Mouse (Mus musculus) gastrocnemius, adult 18-20 months (tissue): Measurements from ENCODE around the gene Cdk2. TPM values are rescaled to one million over a fixed set of nuclear protein-coding genes. Genes with fewer than 3 reads are reported as not detected.

Experiments used
- DNase-seq: peaks from one replicate; pipeline ENCODE4 v3.0.0; 2021; ENCODE audit warnings: low spot score
- total RNA-seq, 2 experiments: library from RNA; stranded (reverse); gene quantifications; 2 replicates each; pipeline ENCODE4 v1.2.3; 2021

Gene Cdk2
- total RNA-seq, 2 experiments from 2014 or later: 2.3 to 2.7 TPM

DNA sequence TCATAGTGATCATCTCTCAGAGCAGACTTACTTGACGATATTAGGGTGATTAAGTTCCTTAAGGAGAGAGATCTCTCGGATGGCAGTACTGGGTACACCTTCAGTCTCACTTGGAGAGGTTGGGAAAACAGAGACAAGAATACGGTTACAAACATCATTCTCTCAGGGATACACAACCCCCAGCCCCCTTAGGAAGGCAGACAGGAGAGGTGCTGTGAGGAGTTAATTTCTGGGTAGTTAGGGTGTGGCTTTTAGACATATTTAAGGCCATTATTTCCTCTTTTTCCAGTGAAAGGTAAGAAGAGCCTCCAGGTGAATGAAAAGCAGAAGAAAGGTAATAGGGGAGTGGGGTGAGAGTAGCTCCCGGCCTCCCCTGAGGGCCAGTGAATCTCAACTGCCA lies 936 bp downstream of the Cdk2 start, which contains the start of gene Pmel:
TSS of gene Pmel (plus strand) at position 301 of the 400 bp plus-strand sequence.
- no peak for DNase-seq

DNA sequence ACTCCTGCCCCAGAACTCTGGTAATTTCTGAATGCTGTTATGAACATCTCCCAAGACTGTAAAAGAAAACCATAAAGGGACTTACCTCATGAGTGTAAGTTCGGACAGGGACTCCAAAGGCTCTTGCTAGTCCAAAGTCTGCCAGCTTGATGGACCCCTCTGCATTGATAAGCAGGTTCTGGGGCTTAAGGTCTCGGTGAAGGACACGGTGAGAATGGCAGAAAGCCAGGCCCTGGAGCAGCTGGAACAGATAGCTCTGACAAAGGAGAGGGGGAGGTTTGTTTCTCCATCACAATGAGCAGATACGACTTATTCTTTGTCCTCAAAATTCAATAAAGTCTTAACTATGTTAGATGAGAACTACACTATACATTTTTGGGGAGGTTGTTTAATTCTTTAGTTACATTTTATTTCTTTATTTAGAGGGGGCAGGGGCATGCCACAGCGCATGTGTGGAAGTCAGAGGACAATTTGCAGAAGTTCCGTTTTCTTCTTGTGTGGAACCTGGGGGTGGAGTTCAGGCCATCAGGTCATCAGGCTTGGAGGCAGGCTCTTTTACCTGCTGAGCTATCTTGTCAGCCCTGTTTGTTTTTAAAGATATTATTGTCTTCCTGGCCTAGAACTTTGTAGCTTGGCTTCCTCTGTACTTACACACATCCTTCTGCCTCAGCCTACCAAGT lies 2.4 kb downstream of the Cdk2 start:
- no peak for DNase-seq

DNA sequence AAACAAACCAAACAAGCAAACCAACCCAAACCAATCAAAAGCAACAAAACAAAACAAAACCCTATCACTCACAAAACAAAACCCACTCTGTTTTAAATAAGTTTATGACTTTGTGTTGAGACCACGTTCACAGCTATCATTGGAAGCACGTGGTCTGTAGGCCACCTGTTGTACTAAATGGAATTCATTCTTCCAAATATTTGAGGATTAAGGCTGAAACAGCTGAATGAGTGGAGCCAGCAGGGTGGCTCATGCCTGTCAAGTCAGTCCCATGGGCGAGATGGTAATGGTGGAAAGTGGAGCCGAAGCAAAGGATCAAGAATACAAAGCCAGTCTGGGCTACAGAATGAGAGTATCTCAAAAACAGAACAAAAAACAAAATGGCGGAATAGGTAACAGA lies 4.1 kb downstream of the Cdk2 start:
- no peak for DNase-seq

DNA sequence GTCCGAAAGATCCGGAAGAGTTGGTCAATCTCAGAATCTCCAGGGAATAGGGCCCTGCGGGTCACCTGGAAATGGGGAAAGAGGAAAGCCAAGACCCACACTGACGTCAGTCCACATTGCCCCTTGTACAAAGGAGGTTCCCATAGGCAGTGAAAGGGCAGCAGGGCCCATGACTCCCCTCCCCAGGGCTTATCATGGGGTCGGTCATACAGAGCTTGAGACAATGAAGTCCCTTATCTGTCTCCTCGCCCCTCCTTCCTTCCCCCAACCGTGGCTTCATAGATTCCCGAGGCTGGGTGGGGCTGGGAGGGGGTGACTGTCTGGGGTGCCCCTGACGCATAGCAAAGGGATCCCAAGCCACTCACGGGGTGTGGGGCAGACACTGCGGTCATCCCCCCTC lies 5.2 kb downstream of the Cdk2 start:
- no peak for DNase-seq

DNA sequence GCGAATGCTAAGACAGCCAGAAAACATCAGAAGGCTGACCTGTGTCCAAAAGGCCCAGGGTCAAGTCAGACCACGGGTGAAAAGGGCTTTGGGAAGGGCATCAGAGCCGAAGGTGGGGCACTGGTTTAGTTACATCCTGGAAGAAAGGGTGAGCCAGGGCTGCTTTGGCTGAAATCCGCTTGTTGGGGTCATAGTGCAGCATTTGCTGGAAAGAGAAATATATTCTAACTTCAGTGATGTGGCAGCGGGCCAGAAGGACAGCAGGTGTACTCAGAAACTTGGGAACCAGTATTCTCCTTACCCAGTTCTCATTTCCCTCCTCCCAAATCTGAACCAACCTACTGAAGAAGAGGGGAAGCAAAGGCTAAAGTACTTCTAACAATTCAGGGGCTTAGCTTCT lies 5.8 kb downstream of the Cdk2 start:
- no peak for DNase-seq

DNA sequence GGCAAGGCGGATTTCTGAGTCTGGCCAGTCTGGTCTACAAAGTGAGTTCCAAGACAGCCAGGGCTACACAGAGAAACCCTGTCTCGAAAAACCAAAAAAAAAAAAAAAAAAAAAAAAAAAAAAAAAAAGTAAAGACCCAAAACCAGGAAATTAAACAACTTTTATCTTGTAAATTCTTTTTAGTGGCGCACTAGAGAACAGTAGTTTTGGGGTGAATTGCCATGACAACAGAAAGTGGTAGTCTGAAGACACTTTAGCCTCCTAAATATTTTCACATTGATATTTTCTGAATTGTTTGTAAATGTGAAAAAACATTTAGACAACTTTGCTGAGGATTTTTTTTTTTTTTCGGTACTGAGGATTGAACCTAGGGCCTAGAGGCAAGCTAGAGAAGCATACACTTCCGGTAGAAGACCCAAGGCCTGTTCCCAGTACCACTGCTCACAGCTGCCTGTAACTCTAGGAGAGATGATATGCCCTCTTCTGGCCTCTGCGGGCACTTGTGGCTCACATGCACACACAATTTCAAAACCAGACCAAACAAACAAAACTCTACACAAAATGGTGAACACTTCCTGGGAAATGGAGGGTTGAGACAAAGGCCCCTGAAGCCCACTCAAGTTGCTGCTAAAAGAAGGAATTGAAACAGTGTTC lies 7.6 kb downstream of the Cdk2 start:
- DNase-seq: no peak

DNA sequence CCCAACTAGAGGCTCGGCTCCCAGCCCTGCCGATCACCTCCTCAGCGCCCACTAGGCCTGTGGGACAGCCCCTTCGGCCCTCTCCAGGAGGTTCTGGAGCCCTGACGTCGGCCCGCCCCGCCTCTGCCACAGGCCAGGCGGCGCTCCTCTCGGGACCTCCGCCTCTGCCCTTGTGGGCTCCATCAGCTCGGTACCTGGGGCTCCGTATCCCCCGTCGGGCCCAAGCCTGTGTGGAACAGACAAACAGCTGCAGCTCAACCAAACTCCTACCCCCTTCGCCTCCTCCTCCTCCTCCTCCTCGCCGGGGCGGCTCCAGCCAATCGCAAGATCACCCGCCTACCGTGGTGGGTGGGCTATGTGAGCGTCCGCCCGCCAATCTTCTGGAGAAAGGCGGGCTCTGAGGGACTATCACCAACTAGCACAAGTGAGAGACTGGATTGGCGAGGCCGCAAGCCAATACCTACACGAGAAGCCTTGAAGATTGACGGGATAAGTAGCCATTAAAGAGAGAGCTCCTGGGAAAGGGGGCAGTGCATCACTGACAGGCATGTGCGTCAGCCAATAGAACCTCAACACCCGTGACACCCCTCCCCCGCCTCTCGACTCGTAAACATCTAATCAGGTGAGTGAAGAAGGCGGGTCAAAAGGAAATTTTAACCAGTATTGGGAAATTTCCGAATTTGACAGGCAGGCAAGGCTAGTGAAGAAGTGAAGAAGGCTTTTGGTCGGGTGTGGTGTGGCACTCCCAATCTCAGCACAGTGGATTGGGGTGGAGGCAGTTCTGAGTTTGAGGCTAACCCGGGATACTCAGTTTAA lies 8.6 kb downstream of the Cdk2 start, which contains the start of gene Rab5b:
TSS of gene Rab5b (minus strand) at position 273 of the 816 bp plus-strand sequence.
- peak; percentile 99 for DNase-seq

DNA sequence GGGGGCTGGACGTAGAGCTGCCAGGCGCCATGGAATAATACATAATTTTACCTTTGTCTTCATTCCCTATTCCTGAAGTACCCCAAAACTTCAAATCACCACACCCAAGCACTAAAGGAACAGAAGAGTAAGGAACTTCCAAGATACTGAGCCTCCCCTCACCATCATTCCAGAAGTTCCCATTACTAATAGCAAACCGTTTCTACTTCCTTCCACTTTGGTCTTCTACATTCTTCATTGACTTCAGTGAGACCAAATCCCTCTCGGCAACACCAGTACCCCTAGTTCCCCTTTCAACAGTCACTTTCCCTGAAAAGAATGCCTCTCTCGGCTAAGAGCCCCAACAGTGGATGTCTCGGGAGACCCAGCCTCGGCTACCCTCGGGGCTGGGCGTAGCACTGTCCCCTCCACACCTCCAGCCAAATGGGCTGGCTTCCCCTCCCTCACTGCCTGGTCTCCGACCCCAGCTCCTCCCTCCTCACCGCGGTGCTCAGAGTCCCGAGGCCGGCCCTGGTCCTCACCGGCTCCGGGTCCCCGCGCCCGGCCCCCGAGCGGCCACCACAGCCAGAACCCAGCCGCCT lies 9.3 kb downstream of the Cdk2 start:
- no peak for DNase-seq

DNA sequence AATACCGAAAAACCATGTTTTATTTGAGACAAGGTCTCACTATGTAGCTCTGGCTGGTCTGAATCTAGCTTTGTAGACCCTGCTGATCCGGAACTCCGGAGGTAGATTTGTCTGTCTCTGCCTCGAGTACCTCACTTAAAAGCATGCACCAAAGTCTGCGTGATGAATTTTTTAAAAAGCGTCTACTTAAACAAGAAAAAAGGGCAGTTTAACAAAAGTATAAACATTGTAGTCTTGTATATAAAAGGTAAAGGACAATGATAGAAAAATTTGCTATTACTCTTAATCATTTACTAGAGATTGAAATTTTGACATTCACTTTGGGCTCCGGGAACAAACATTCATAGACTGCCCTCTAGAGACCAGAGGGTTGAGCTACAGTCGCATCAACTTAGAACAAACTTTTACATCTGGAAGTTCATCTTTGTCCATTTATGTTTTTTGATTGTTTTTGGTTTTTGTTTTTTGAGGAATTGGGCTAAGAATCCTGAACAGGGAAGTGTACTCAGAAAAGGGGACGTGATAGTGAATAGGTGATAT lies 30.3 kb downstream of the Cdk2 start:
- DNase-seq: peak; percentile 31

DNA sequence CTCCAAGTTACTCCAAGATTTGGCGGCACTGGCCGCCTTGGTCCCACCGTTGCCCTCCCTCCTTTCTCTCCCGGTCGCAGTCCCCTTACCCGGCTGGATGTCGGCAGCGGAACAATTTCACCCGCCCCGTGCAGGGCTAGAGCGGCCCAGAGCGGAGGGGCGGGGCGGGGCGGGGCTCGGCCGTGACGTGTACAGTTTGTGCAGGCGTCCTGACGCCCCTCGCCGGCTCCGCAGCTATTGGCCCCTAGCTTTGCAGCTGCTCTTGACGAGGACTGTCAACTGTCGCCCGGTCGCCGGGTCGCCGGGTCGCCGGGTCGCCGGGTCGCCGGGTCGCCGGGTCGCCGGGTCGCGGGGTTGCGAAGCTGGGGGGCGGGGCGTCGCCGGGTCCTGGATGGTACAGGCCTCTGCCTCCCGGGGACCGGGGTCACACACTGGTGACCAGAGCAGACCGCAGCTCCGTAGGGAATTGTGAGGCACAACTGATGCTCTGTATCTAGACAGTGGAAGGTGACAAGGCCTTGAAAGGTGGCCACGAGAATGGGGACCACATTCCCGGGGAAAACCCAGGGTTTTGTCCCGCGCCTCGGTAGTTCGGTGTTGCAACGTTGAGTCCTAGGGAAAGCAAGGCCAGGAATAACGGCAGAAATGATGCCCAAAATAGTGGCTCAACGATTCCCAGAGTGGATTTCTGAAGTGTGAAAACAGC lies 30.9 kb downstream of the Cdk2 start, which contains the start of gene Suox:
TSS of gene Suox (minus strand) at position 311 of the 706 bp plus-strand sequence.
- DNase-seq: peak; percentile 88

DNA sequence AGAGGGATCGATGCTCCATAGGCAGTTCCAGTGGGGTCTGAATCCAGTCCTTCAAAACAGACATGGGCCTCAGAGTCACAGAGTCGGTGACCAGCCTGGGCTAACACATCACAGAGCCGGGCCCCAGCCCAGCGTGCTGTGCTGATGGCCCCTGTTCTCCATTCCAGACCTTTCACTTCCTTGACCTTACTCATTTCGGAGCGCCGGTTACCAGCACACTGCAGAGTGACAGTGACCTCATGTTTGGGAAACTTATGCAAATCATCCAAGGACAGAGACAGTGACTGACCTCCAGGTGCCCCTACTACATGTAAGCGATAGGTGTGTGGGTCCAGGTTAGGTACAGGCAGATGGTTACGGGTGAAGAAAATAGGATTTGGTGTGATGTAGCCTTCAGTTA lies 33.7 kb downstream of the Cdk2 start:
- DNase-seq: no peak

DNA sequence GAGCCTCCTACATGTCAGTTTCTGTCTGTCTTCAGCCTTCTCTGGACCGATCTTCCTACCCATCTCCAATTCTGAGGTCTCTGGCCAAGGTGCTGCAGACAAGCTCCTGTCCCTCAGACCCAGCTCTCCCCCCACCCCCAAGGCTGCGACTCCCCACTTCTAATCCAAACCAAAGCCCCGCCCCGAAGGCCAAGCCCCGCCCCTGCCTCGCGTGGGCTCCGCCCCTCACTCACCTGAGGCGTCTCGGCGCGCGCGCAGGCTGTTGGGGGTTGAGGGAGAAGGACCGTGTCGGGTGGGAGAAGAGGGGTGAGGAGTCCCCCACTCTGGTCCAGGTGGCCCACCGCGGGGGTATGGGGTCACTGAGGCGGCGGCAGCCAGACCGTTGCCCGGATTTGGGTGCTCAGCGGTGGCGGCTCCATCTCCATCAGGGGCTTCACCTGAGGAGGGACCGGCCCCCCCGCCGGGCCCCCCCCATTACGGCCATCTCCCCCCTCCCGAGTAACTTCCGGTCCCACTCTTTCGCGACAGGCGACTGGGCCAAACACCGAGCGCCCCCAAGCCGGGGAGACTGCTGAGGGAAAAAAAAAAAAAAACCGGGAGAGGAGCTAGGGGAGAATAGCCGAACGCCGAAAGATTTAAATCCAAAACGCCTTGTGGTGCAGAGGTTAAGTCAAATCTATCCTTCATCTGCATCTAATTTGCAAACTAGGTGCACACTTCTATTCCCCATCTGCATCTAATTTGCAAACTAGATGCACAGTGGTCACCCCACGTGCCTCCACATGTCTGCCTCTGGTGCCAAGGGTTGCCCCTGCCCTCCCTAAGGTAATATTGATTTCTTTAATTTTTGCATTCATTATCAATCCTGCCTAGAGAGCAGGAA lies 35.8 kb downstream of the Cdk2 start:
- DNase-seq: peak; percentile 11

DNA sequence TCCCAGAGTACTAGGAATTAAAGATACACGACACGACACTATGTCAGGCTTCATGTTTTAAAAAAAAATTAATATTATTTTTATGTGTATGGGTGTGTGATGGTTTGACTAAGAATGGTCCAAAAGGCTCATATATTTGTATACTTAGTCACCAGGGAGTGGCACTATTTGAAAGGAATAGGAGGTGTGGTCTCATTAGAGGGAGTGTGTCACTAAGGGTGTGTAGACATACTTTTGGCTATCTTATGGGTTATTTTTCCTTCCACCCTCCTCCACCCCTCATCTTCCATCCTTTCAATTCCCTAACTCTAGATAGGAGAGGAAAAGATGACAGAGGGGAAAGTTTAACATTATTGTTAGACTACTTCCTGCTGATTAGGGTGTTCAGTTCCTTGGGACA lies 39.0 kb downstream of the Cdk2 start:
- DNase-seq: no peak

DNA sequence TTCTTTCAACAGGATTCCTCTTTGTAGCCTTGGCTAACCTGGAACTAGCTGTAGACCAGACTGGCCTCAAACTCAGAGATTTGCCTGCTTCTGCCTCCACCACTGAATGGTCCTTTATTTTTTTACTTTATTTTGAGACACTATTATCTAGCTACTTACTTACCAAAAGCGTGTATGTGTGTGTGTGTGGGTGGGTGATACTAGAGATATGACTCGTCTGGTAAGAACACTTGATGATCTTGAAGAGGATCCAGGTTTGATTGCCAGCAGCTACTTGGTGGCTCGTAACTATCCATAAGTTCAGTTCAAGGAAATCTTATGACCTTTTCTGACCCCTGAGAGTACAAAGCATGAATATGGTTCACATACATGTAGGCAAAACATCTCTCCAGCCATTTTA lies 39.5 kb downstream of the Cdk2 start:
- no peak for DNase-seq

DNA sequence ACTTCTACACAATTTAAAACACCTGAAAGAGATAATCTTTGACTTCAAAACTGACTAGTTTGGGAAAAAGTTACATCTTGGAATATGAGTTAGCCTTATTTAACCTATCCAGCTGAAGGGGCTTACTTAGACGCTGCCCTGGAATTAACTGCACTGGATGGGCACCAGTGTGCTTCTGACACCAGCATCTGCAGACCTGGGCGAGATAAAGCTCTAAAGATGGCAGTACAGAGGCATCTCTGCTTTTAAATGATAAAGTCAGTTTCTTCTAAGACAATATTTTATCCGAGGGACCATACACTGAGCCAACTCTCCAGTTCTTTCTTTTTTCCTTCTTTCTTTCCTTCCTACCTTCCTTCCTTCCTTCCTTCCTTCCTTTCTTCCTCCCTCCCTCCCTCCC lies 40.0 kb downstream of the Cdk2 start:
- no peak for DNase-seq

DNA sequence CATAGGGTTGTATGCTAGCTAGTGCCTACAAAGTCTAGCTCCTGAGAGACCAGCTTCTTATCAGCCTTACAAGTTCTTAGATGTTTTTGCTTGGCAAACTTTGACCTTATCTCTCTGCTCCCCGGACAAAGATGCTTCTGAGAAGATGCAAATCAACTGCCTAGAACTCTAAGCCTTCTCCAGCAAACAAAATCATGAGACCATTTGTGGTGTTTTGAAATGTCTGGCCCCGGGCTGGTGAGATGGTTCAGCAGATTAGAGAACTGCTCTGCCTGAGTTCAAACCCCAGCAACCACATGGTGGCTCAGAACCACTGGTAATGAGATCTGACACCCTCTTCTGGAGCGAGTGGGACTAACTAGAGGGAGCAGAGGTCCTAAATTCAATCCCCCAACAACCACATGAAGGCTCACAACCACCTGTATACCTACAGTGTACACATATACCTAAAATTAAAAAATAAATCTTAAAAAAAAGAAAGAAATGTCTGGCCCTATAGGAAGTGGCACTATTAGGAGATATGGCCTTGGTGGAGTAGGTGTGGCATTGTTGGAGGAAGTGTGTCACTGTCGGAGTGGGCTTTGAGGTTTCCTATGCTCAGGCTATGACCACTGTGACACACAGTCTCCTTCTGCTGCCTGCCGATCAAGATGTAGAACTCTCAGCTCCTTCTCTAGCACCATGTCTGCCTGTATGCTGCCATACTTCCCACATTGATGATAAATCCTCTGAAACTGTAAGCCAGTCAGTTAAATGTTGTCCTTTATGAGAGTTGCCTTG lies 41.2 kb downstream of the Cdk2 start:
- no peak for DNase-seq

DNA sequence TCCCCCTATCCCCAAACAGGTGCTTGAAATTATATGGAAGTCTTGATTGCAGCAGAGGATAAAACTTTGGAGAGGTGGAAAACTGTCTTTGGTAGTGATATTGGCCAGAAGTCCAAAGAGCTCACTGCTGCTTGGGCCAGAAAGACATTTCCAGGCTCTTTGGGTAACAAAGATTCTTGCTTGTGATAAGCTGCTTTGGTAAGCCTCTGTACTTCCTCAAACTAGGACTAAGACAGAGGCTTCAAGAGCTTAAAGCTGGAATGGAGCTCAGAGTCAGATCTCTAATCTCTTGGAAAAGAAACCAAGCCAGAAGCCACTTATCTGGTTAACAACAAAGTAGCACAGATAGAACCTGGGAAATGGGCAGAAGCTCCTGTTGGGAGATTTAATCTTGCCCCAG lies 42.4 kb downstream of the Cdk2 start:
- no peak for DNase-seq

DNA sequence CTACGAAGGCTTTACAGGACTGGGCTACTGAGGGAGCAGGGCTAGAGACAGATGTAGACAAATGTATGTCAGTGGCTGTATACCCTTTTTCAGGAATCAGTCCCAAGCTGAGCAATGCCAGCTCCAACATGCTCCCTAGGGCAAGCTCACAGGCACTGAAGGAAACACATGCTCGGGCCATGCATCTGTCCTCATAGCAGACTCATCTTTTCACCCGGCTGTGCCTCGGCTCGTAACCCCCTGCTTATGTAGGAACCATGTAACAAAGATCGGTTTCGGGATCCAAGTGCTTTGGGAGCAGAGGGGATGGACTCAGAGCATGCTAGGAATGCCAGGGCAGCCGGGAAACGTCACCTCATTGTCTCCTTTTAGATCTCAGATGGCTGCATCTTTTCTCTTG lies 45.3 kb downstream of the Cdk2 start:
- no peak for DNase-seq

DNA sequence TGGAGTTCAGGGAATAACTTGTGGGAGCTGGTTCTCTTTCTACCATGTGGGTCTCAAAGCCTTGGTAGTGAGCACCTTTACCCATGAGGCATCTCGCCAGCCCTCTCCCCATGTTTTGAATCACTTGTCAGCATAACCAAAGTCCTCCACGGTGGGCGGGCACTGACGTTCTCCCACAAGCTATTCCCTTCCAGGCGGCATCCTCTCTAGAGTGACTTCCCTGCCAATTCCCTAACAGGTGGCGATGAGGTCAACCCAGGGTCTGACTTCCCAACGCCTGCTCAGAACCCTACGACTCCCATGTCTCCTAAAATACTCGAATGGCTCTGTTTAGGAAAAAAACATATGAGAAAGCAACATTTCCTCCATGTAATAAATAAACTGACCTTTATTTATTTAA lies 47.0 kb downstream of the Cdk2 start:
- no peak for DNase-seq
